Mouse (Mus musculus): ENCODE measurements at regions not wholly inside any gene's neighbourhood (a gene's known extent, or its start where the extent isn't known, plus 50 kb on each side); places are given as distances from the start of the nearest gene placed in this dataset.

- TF ChIP-seq MAFK (IDR thresholded peaks at IDR 0.05; ENCODE audit: insufficient read depth, low read depth, low read length) = no peak
- TF ChIP-seq HCFC1 (IDR thresholded peaks at IDR 0.05; ENCODE audit: borderline replicate concordance, insufficient read depth, low read length) = no peak
- no peak for TF ChIP-seq ZC3H11A (IDR thresholded peaks at IDR 0.05; ENCODE audit: borderline replicate concordance, low read depth, low read length)
- no peak for TF ChIP-seq CHD2 (IDR thresholded peaks at IDR 0.05; ENCODE audit: low read depth, low read length)
- TF ChIP-seq ZNF384 (IDR thresholded peaks at IDR 0.05; ENCODE audit: low read depth, low read length) = no peak
Observed at GRCm38 (mm10) chr4:56630251-56630650, 109.6 kb upstream of the Gm26657 start.
